Mouse (Mus musculus): ENCODE data around the gene Gm3055. TPM values are rescaled to one million over a fixed set of nuclear protein-coding genes. Genes with fewer than 3 reads are reported as not detected.
"Not testable (repeated sequence)": the region's sequence is repeated elsewhere in the genome, so short reads cannot be mapped to it uniquely, and the experiment has no call there.

Gm3055 gene
- 0.36 TPM in 1 of 2 replicates, not detected in the other for polyA plus RNA-seq (2012; ENCODE audit: insufficient read depth, insufficient read length, missing spikeins)

DNA sequence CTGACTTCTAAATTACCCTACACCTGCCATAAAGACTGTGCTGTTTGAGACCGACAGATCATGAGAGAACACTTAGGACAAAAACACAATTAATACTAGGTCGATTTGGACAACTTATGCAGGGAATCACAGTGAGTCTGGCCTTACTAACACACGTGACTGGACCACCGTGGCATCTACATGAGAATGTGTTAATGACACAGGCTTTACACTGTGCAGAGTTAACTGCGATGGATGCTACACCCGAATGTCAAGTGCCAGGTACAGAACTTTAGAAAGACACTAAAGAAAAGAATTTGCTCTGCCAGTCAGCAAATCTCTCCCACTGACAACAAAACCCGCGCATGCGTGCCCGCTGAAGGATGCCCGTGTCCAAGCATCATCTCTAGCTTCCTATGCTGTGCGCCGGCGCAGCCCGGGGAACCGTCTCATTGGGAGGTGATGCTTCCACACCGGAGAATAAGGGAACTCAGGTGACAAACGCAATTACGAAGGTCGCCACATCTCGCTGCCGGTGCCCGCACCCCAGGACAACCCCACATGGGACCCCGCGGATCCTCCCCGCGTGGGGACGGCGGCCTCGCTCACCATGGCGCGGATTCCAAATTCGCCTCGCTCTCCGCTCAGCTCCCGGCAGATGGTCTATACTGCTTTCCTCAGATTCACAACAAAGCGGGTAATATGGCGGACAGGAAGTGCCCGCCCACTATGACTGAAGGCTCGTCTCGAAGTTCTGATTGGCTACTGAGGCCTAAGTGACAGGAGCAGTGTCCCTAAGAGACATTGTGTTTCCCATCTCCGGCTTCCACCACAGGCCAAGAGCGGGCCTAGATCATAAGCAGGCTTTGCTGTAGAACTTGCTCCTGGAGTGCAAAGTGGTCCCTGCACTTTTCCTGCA lies at the start of gene Gm3055:
TSS of gene Gm3055 (minus strand) at position 656 of the 898 bp plus-strand sequence.
- H3K27ac ChIP-seq (replicated peaks; ENCODE audit: low read depth, low read length); H3K4me3 ChIP-seq (ENCODE audit: insufficient read depth, low read depth, low read length); H3K4me1 ChIP-seq (ENCODE audit: control insufficient read depth, insufficient read depth, insufficient read length, low read length): not testable (repeated sequence)

DNA sequence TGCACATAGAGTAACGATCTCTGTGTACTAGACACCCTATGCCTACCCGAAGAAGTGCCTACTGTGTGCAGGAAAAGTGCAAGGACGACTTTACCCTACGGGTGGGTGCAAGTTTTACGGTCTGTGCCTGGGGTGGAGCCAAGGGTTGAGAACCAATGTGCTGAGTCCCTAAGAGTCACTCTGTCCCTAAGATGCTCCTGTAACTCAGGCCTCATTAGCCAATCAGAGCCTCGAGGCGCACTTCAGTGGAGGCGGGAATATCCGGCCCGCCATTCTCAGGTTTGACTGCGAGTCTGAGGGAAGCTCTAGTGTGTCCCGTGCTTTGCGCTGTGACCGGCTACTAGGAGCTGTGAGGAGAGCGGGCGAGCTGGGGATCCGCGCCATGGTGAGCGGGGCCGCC lies 40.9 kb upstream of the Gm3055 start, which contains the start of gene Gm4767:
TSS of gene Gm4767 (plus strand) at position 288 of the 400 bp plus-strand sequence.
- not testable (repeated sequence) for H3K4me3 ChIP-seq (ENCODE audit: insufficient read depth, low read depth, low read length); H3K4me1 ChIP-seq (ENCODE audit: control insufficient read depth, insufficient read depth, insufficient read length, low read length); H3K27ac ChIP-seq (replicated peaks; ENCODE audit: low read depth, low read length)

- H3K4me1 ChIP-seq (ENCODE audit: control insufficient read depth, insufficient read depth, insufficient read length, low read length); H3K27ac ChIP-seq (replicated peaks; ENCODE audit: low read depth, low read length); H3K4me3 ChIP-seq (ENCODE audit: insufficient read depth, low read depth, low read length): not testable (repeated sequence)
Observed at GRCm38 (mm10) chr10:81771404-81771777, 430 bp upstream of the Gm3055 start.

GRCm38 (mm10) chr10:81704531-81705301 lies 66.2 kb downstream of the Gm3055 start, which contains the start of gene Zfp433:
Zfp433 (plus strand) TSS chr10:81704825.
- H3K27ac ChIP-seq (replicated peaks; ENCODE audit: low read depth, low read length); H3K4me3 ChIP-seq (ENCODE audit: insufficient read depth, low read depth, low read length); H3K4me1 ChIP-seq (ENCODE audit: control insufficient read depth, insufficient read depth, insufficient read length, low read length): not testable (repeated sequence)

Other genes starting within 250 kb of the Gm3055 start
- gene Gna15, start 246.9 kb downstream of the Gm3055 start, polyA plus RNA-seq (2012; ENCODE audit: insufficient read depth, insufficient read length, missing spikeins) = not detected in 2 replicates
- gene Gna11, start 226.0 kb downstream of the Gm3055 start, polyA plus RNA-seq (2012; ENCODE audit: insufficient read depth, insufficient read length, missing spikeins) = 34.1 and 41.1 TPM in 2 replicates
- gene Aes, start 211.7 kb downstream of the Gm3055 start, polyA plus RNA-seq (2012; ENCODE audit: insufficient read depth, insufficient read length, missing spikeins) = 679 and 754 TPM in 2 replicates
- gene Tle2, start 196.6 kb downstream of the Gm3055 start, polyA plus RNA-seq (2012; ENCODE audit: insufficient read depth, insufficient read length, missing spikeins) = 3.2 and 4.8 TPM in 2 replicates
- gene Tle6, start 170.1 kb downstream of the Gm3055 start, polyA plus RNA-seq (2012; ENCODE audit: insufficient read depth, insufficient read length, missing spikeins) = 3.3 TPM in 1 of 2 replicates, not detected in the other
- 4.1 and 8.7 TPM in 2 replicates for gene BC025920, start 164.9 kb downstream of the Gm3055 start, polyA plus RNA-seq (2012; ENCODE audit: insufficient read depth, insufficient read length, missing spikeins)
- gene Sirt6, start 143.4 kb downstream of the Gm3055 start, polyA plus RNA-seq (2012; ENCODE audit: insufficient read depth, insufficient read length, missing spikeins) = 3.2 and 4.5 TPM in 2 replicates
- gene Ankrd24, start 142.6 kb downstream of the Gm3055 start, polyA plus RNA-seq (2012; ENCODE audit: insufficient read depth, insufficient read length, missing spikeins) = 12.6 and 12.9 TPM in 2 replicates
- 1.0 and 1.5 TPM in 2 replicates for gene Gm10778, start 122.1 kb downstream of the Gm3055 start, polyA plus RNA-seq (2012; ENCODE audit: insufficient read depth, insufficient read length, missing spikeins)
- 2.6 TPM in 1 of 2 replicates, not detected in the other for gene Zfp433, start 66.3 kb downstream of the Gm3055 start, polyA plus RNA-seq (2012; ENCODE audit: insufficient read depth, insufficient read length, missing spikeins)
- gene Gm4767, start 41.0 kb upstream of the Gm3055 start, polyA plus RNA-seq (2012; ENCODE audit: insufficient read depth, insufficient read length, missing spikeins) = 2.4 TPM in 1 of 2 replicates, not detected in the other
- gene Gm32687, start 92.8 kb upstream of the Gm3055 start, polyA plus RNA-seq (2012; ENCODE audit: insufficient read depth, insufficient read length, missing spikeins) = 1.2 and 2.5 TPM in 2 replicates
- 0.36 and 0.75 TPM in 2 replicates for gene Zfp781, start 159.3 kb upstream of the Gm3055 start, polyA plus RNA-seq (2012; ENCODE audit: insufficient read depth, insufficient read length, missing spikeins)